Mouse (Mus musculus) thymus, adult 2 months (tissue): Measurements from ENCODE around the gene Hspe1.

ENCODE experiments used
- CTCF ChIP-seq: fragments of 200-500 bp; IDR thresholded peaks from 2 replicates; pipeline ENCODE4 v1.5.1; 2012; ENCODE audit warnings: mild to moderate bottlenecking, control low read depth, low read length, moderate library complexity, borderline replicate concordance; ENCODE audit not compliant: control insufficient read depth, poor library complexity, insufficient read depth; ENCODE audit errors: extremely low read depth
- POLR2A ChIP-seq: fragments of 200-500 bp; IDR thresholded peaks from 2 replicates; pipeline ENCODE4 v1.6.1; 2012; ENCODE audit warnings: mild to moderate bottlenecking, low read length, control low read depth, moderate library complexity; ENCODE audit not compliant: control insufficient read depth, poor library complexity, insufficient read depth; ENCODE audit errors: extremely low read depth

DNA sequence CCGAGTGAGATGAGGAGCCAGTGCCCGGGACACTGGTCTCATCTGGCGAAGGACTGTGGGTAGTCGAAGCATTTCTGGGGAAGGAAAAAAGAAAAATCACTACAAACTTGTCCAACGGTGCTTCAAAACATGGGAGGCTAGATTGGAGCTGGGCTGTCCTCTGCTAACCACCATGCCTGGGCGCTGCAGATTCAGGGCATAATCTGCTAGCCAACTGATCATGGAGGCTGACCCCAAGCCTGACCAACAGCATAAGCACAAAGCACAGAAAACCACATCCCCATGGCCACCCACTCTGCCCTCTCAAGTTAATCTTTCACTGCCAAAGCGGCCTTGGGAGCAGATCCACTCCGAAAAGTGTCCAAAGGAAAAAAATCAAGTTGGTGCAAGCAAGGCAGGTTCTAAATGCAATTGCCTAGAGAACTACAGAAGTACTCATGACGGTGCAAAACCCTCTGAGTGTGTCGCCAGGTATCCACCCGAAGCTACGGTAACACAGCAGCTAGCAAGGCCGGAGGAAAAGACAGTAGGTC lies 998 bp upstream of the Hspe1 start:
- TF ChIP-seq CTCF (no peak), POLR2A (no peak)
